In genomic region chr11:102096887-102097391, GRCm38 (mm10) we compare ENCODE assay signal across 9 mouse cellular contexts. TPM values are rescaled to one million over a fixed set of nuclear protein-coding genes. Genes with fewer than 3 reads are reported as not detected.
A peak's percentile ranks its signal among the peaks of the same experiment; 100 is the strongest.
DNase-seq lines count a peak whose midpoint lies in the region; ATAC-seq and TF ChIP-seq lines count a peak whose summit lies in the region.
"Had no signal": no experiment of that assay in that cellular context is flagged by ENCODE, and none has a peak within 500 bp of the region (broad histone marks: within the 10 kb centered on the region; RNA-seq: fewer than 3 reads in every experiment).

No protein-coding gene starts in this region.

- H3K9me3 ChIP-seq in forebrain, postnatal 0 days (ENCODE audit: low read length), result no peaks in the 10 kb centered on the region
- H3K9me3 ChIP-seq in hindbrain, embryonic 14.5 days (ENCODE audit: control insufficient read depth, low read length), result no peaks in the 10 kb centered on the region
- H3K9me3 ChIP-seq in midbrain, embryonic 10.5 days (replicated peaks), result no peaks in the 10 kb centered on the region

- peak; percentile 76 for TF ChIP-seq CTCF in forebrain, postnatal 0 days (IDR thresholded peaks at IDR 0.05; ENCODE audit: low read depth)
- peak; percentile 50; the same call in 1 of the 2 replicates for TF ChIP-seq CTCF in small intestine, adult 2 months (IDR thresholded peaks at IDR 0.05; ENCODE audit: extremely low read depth, insufficient read length, insufficient replicate concordance, low read depth, low read length)

- H3K36me3 ChIP-seq in forebrain, postnatal 0 days (ENCODE audit: insufficient read depth), result no peaks in the 10 kb centered on the region
- no peaks in the 10 kb centered on the region for H3K36me3 ChIP-seq in hindbrain, embryonic 14.5 days (replicated peaks; ENCODE audit: control insufficient read depth, insufficient read depth)
- no peaks in the 10 kb centered on the region for H3K36me3 ChIP-seq in midbrain, embryonic 10.5 days
- no peaks in the 10 kb centered on the region for H3K36me3 ChIP-seq in small intestine, adult 2 months (ENCODE audit: control insufficient read depth, insufficient read depth, low read length)

- H3K27ac ChIP-seq in forebrain, postnatal 0 days (ENCODE audit: low read depth, low read length), result no peak overlapping the region
- no peak overlapping the region for H3K27ac ChIP-seq in hindbrain, embryonic 14.5 days
- H3K27ac ChIP-seq in midbrain, embryonic 10.5 days (replicated peaks), result peak overlapping the region; percentile 83
- no peak overlapping the region for H3K27ac ChIP-seq in small intestine, adult 2 months (ENCODE audit: insufficient read depth, low read depth, low read length)

- no peaks in the 10 kb centered on the region for H3K4me1 ChIP-seq in forebrain, postnatal 0 days (ENCODE audit: insufficient read depth)
- H3K4me1 ChIP-seq in hindbrain, embryonic 14.5 days (replicated peaks; ENCODE audit: control insufficient read depth, insufficient read depth, low read length), result peaks cover 9% of the 10 kb centered on the region; the same call in 1 of the 2 replicates
- peaks cover 32% of the 10 kb centered on the region for H3K4me1 ChIP-seq in midbrain, embryonic 10.5 days
- peaks cover 9% of the 10 kb centered on the region; the same call in 1 of the 2 replicates for H3K4me1 ChIP-seq in small intestine, adult 2 months (ENCODE audit: control insufficient read depth, insufficient read depth, insufficient read length, low read length)

- H3K9ac ChIP-seq in forebrain, postnatal 0 days, result 0 out of 2 replicates have a peak overlapping the region, but pooled peaks have one; percentile 22
- H3K9ac ChIP-seq in hindbrain, embryonic 14.5 days, result no peak overlapping the region; the same call in 1 of the 2 replicates

- DNase-seq in WW6 (ENCODE audit: low read depth, low spot score) (peak; percentile 92), adipocyte (ENCODE audit: low spot score) (no peak)
- DNase-seq in cerebellum, adult 9-10 months, result peak; percentile 61
- DNase-seq in forebrain, postnatal 0 days, result peak; percentile 90
- peak; percentile 82 for DNase-seq in hindbrain, embryonic 14.5 days (ENCODE audit: low spot score)
- DNase-seq in left cerebral cortex, postnatal 25 days (ENCODE audit: low spot score in 2 of 2), result peak; percentile 65 to 70
- DNase-seq in midbrain, embryonic 10.5 days (ENCODE audit: low spot score), result peak; percentile 92

- peak overlapping the region; percentile 51 for H3K4me2 ChIP-seq in forebrain, postnatal 0 days (ENCODE audit: low read depth)
- H3K4me2 ChIP-seq in hindbrain, embryonic 14.5 days (replicated peaks), result peak overlapping the region; percentile 44

- WGBS in forebrain, postnatal 0 days, result 2% methylated on average over 17 of the region's 18 CpGs
- 4% methylated on average over 18 of the region's 18 CpGs for WGBS in hindbrain, embryonic 14.5 days
- WGBS in midbrain, embryonic 10.5 days, result 9% methylated on average over 18 of the region's 18 CpGs
- WGBS in small intestine, adult 2 months, result under 1% methylated on average over 18 of the region's 18 CpGs

- H3K4me3 ChIP-seq in forebrain, postnatal 0 days (ENCODE audit: low read depth, low read length), result peak overlapping the region; percentile 27
- peak overlapping the region; percentile 12 for H3K4me3 ChIP-seq in hindbrain, embryonic 14.5 days (replicated peaks; ENCODE audit: low read length)
- peak overlapping the region; percentile 49 for H3K4me3 ChIP-seq in midbrain, embryonic 10.5 days
- peak overlapping the region; percentile 32 for H3K4me3 ChIP-seq in small intestine, adult 2 months (ENCODE audit: low read depth, low read length)

- TF ChIP-seq POLR2A in small intestine, adult 2 months (IDR thresholded peaks at IDR 0.05; ENCODE audit: low read depth, low read length), result no peak

- intact Hi-C loops in left cerebral cortex, postnatal 25 days (cut with DNase I), result no loop called here

- H3K27me3 ChIP-seq in forebrain, postnatal 0 days (ENCODE audit: insufficient read depth, low read length), result no peaks in the 10 kb centered on the region
- no peaks in the 10 kb centered on the region for H3K27me3 ChIP-seq in hindbrain, embryonic 14.5 days (ENCODE audit: control insufficient read depth, insufficient read depth, low read length)
- peaks cover 53% of the 10 kb centered on the region for H3K27me3 ChIP-seq in midbrain, embryonic 10.5 days (ENCODE audit: low read depth, poor library complexity, severe bottlenecking)
- no peaks in the 10 kb centered on the region for H3K27me3 ChIP-seq in small intestine, adult 2 months (ENCODE audit: control insufficient read depth, insufficient read depth, low read length)

- peak; percentile 94 for ATAC-seq in forebrain, postnatal 0 days
- peak; percentile 88 for ATAC-seq in hindbrain, embryonic 14.5 days (ENCODE audit: low FRiP score)

RNA-seq across cellular contexts. Expression of gene Ppy, which starts 4.2 kb away (rescaled TPM):
- total RNA-seq in forebrain, postnatal 0 days (2014; rRNA removed), result not detected in 2 replicates
- polyA plus RNA-seq in forebrain, postnatal 0 days (2015; fragmentation: Nextera tagmentation; extraction: Ambion mirVana), result not detected in 2 replicates
- polyA plus RNA-seq in hindbrain, embryonic 14.5 days (2014; fragmentation: Nextera tagmentation; extraction: Ambion mirVana), result not detected in 2 replicates
- total RNA-seq in left cerebral cortex, postnatal 25 days (2021), result not detected
- not detected in 2 replicates for polyA plus RNA-seq in midbrain, embryonic 10.5 days (2016; fragmentation: Nextera tagmentation; extraction: Ambion mirVana)
- polyA plus RNA-seq in small intestine, adult 2 months (2012; rRNA removed), result 11.5 TPM in 1 of 2 replicates, not detected in the other
- total RNA-seq: neutrophil, adult 5-6 weeks had no signal

RNA-seq across cellular contexts. Expression of gene Mpp2, which starts 8.6 kb away (rescaled TPM):
- total RNA-seq in forebrain, postnatal 0 days (2014; rRNA removed), result 27.3 and 28.3 TPM in 2 replicates
- polyA plus RNA-seq in forebrain, postnatal 0 days (2015; fragmentation: Nextera tagmentation; extraction: Ambion mirVana), result 14.1 and 21.4 TPM in 2 replicates
- polyA plus RNA-seq in hindbrain, embryonic 14.5 days (2014; fragmentation: Nextera tagmentation; extraction: Ambion mirVana), result 24.3 and 24.6 TPM in 2 replicates
- 100 to 1,000 TPM; 153 to 174 TPM for total RNA-seq in left cerebral cortex, postnatal 25 days (2021)
- polyA plus RNA-seq in midbrain, embryonic 10.5 days (2016; fragmentation: Nextera tagmentation; extraction: Ambion mirVana), result 15.5 and 18.7 TPM in 2 replicates
- polyA plus RNA-seq in small intestine, adult 2 months (2012; rRNA removed), result 1.2 and 1.6 TPM in 2 replicates
- total RNA-seq: neutrophil, adult 5-6 weeks had no signal

RNA-seq across cellular contexts. Expression of gene Pyy, which starts 10.7 kb away (rescaled TPM):
- not detected in 2 replicates for total RNA-seq in forebrain, postnatal 0 days (2014; rRNA removed)
- not detected in 2 replicates for polyA plus RNA-seq in forebrain, postnatal 0 days (2015; fragmentation: Nextera tagmentation; extraction: Ambion mirVana)
- 4.3 and 4.4 TPM in 2 replicates for polyA plus RNA-seq in hindbrain, embryonic 14.5 days (2014; fragmentation: Nextera tagmentation; extraction: Ambion mirVana)
- not detected for total RNA-seq in left cerebral cortex, postnatal 25 days (2021)
- not detected in 2 replicates for polyA plus RNA-seq in midbrain, embryonic 10.5 days (2016; fragmentation: Nextera tagmentation; extraction: Ambion mirVana)
- polyA plus RNA-seq in small intestine, adult 2 months (2012; rRNA removed), result 137 and 596 TPM in 2 replicates
- total RNA-seq: neutrophil, adult 5-6 weeks had no signal

RNA-seq across cellular contexts. Expression of gene Nags, which starts 48.4 kb away (rescaled TPM):
- total RNA-seq in forebrain, postnatal 0 days (2014; rRNA removed), result 0.14 and 0.15 TPM in 2 replicates
- 0.28 and 0.35 TPM in 2 replicates for polyA plus RNA-seq in forebrain, postnatal 0 days (2015; fragmentation: Nextera tagmentation; extraction: Ambion mirVana)
- 0.09 TPM in 1 of 2 replicates, not detected in the other for polyA plus RNA-seq in hindbrain, embryonic 14.5 days (2014; fragmentation: Nextera tagmentation; extraction: Ambion mirVana)
- total RNA-seq in left cerebral cortex, postnatal 25 days (2021), result not detected
- 0.10 TPM in 1 of 2 replicates, not detected in the other for polyA plus RNA-seq in midbrain, embryonic 10.5 days (2016; fragmentation: Nextera tagmentation; extraction: Ambion mirVana)
- polyA plus RNA-seq in small intestine, adult 2 months (2012; rRNA removed), result 44.2 and 87.7 TPM in 2 replicates
- total RNA-seq: neutrophil, adult 5-6 weeks had no signal

RNA-seq across cellular contexts. Expression of gene Cd300lg, which starts 55.6 kb away (rescaled TPM):
- total RNA-seq in forebrain, postnatal 0 days (2014; rRNA removed), result 0.69 and 0.86 TPM in 2 replicates
- 0.15 and 0.30 TPM in 2 replicates for polyA plus RNA-seq in forebrain, postnatal 0 days (2015; fragmentation: Nextera tagmentation; extraction: Ambion mirVana)
- polyA plus RNA-seq in hindbrain, embryonic 14.5 days (2014; fragmentation: Nextera tagmentation; extraction: Ambion mirVana), result 0.27 TPM in 1 of 2 replicates, not detected in the other
- total RNA-seq in left cerebral cortex, postnatal 25 days (2021), result not detected
- 0.20 and 0.25 TPM in 2 replicates for polyA plus RNA-seq in midbrain, embryonic 10.5 days (2016; fragmentation: Nextera tagmentation; extraction: Ambion mirVana)
- polyA plus RNA-seq in small intestine, adult 2 months (2012; rRNA removed), result 3.8 and 5.4 TPM in 2 replicates

Comparison
In these comparisons a context has a peak if more than half of its experiments do, and no peak if none do; other contexts are left out.
1. RNA of gene Pyy, which starts 10.7 kb away (polyA plus RNA-seq): 137 to 596 TPM in small intestine, adult 2 months; 4.3 to 4.4 TPM in hindbrain, embryonic 14.5 days, not detected in midbrain, embryonic 10.5 days and not detected in forebrain, postnatal 0 days; every median in the first group is over 10 times any median in the second.
2. Peak in every context shown above with its lines, with median percentiles within 50 percentile points of each other: H3K4me3 ChIP-seq.